Mouse (Mus musculus) brain, embryonic 14.5 days (tissue): ENCODE measurements around the gene Gm6993. TPM values are rescaled to one million over a fixed set of nuclear protein-coding genes. Genes with fewer than 3 reads are reported as not detected.
A peak's percentile ranks its signal among the peaks of the same experiment; 100 is the strongest.

ENCODE experiments used
- DNase-seq: peaks from one replicate; pipeline ENCODE4 v3.0.0-alpha.2; 2011; ENCODE audit warnings: low read depth
- CTCF ChIP-seq: fragments of 200-500 bp; IDR thresholded peaks from 2 replicates; pipeline ENCODE4 v1.5.1; 2012; ENCODE audit warnings: inconsistent platforms, mild to moderate bottlenecking, moderate library complexity, borderline replicate concordance; ENCODE audit not compliant: insufficient read depth, insufficient read length; ENCODE audit errors: extremely low read depth
- POLR2A ChIP-seq: fragments of 200-500 bp; IDR thresholded peaks from 2 replicates; pipeline ENCODE4 v1.6.1; 2012; ENCODE audit warnings: mild to moderate bottlenecking, inconsistent platforms, borderline replicate concordance; ENCODE audit not compliant: poor library complexity, insufficient read depth, insufficient read length, severe bottlenecking; ENCODE audit errors: extremely low read depth
- polyA plus RNA-seq: library from polyadenylated mRNA; depleted of rRNA; stranded (reverse); fragments of >200 nt; gene quantifications from 2 replicates; pipeline ENCODE4 v1.2.3, GENCODE M21; 2012; rRNA removed

The Gm6993 gene
- polyA plus RNA-seq, 1 experiment, result not detected

GRCm38 (mm10) chr12:31280318-31280717, 39.7 kb downstream of the Gm6993 start:
- TF ChIP-seq POLR2A (no peak), CTCF (no peak)
- no peak for DNase-seq

- TF ChIP-seq POLR2A (no peak), CTCF (no peak)
- peak; percentile 64 for DNase-seq
These were observed 40.6 kb downstream of the Gm6993 start for GRCm38 (mm10) chr12:31281100-31281591.

- TF ChIP-seq CTCF, result no peak
- no peak for TF ChIP-seq POLR2A
- DNase-seq, result no peak
These were observed 41.7 kb downstream of the Gm6993 start for GRCm38 (mm10) chr12:31282241-31282640.

- DNase-seq, result no peak
- TF ChIP-seq POLR2A (no peak), CTCF (no peak)
These were observed 42.6 kb downstream of the Gm6993 start for GRCm38 (mm10) chr12:31283131-31283530.

GRCm38 (mm10) chr12:31283617-31284136, 43.1 kb downstream of the Gm6993 start:
- DNase-seq, result no peak
- TF ChIP-seq POLR2A (no peak), CTCF (no peak)

GRCm38 (mm10) chr12:31289046-31289445, 48.5 kb downstream of the Gm6993 start:
- DNase-seq, result no peak
- TF ChIP-seq CTCF, result no peak
- TF ChIP-seq POLR2A, result no peak

Other genes with a start within 250 kb of the Gm6993 start
- gene Fam110c, start 166.9 kb upstream of the Gm6993 start, polyA plus RNA-seq, result 0.03 TPM in 1 of 2 replicates, not detected in the other
- gene Lamb1, start 24.5 kb downstream of the Gm6993 start, polyA plus RNA-seq, result 12.3 and 25.7 TPM in 2 replicates
- 58.1 and 62.7 TPM in 2 replicates for gene Dld, start 110.7 kb downstream of the Gm6993 start, polyA plus RNA-seq
- 0.05 and 0.10 TPM in 2 replicates for gene Slc26a3, start 150.1 kb downstream of the Gm6993 start, polyA plus RNA-seq